Mouse (Mus musculus): ENCODE results near the gene Serac1. TPM values are rescaled to one million over a fixed set of nuclear protein-coding genes. Genes with fewer than 3 reads are reported as not detected.

Gene Serac1
- polyA plus RNA-seq, 1 experiment from 2014 or later: 9.8 TPM

DNA sequence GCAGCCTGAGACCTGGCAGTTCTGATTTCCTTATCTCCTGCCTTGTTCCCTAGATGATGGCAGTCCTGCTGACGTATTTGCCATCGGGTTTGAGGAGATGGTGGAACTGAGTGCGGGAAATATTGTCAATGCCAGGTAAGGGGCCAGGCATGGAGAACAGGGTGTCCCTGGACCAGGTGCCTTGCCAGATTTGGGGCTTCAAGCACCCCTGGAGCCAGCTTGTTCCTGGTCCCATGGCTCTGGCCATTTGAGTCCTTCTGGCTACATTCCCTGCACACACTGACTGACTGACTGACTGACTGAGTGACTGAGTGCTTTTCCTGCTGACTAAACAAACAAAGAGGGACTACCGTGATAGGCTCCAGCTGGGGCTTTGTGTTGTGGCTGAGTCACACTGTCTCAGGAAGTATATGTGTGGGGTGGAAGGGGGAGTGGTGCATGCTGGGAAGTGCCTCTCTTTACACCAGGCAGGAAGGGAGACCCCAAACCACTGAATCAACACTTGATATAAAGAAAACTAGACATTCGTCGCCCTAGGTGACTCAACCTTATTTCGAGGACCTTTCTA lies 63.2 kb downstream of the Serac1 start:
- Histone ChIP-seq H3K36me3 (no peaks in the 10 kb centered on the region), H3K9me3 (no peaks in the 10 kb centered on the region), H3K27ac (replicated peaks) (no peak overlapping the region), H3K4me2 (no peak overlapping the region), H3K9ac (no peak overlapping the region), H3K4me3 (no peak overlapping the region), H3K4me1 (replicated peaks) (no peaks in the 10 kb centered on the region), H3K27me3 (no peaks in the 10 kb centered on the region)
- ATAC-seq (ENCODE audit: low read depth): no peak
- 72% methylated on average over 7 of the region's 7 CpGs for WGBS

DNA sequence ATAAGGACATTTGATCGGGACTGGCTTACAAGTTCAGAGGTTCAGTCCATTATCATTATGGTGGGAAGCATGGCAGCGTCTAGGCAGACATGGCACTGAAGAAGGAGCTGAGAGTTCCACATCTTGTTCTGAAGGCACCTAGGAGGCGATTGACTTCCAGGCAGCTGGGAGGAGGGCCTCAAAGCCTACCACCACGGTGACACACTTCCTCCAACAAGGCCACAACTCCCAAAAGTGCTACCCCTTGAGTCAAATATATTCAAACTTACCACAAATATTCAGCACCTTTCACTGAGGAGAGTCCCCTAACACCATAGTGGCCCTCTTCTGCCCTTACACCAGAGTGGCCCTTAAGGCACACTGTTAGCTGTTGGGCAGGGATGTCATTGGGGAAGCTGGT lies 64.6 kb downstream of the Serac1 start:
- WGBS: 86% methylated on average over 4 of the region's 4 CpGs
- ATAC-seq (ENCODE audit: low read depth): no peak
- H3K9ac ChIP-seq: no peak overlapping the region
- H3K27me3 ChIP-seq: no peaks in the 10 kb centered on the region
- no peak overlapping the region for H3K4me3 ChIP-seq
- H3K27ac ChIP-seq (replicated peaks): no peak overlapping the region
- H3K9me3 ChIP-seq: no peaks in the 10 kb centered on the region
- H3K4me1 ChIP-seq (replicated peaks): no peaks in the 10 kb centered on the region
- no peaks in the 10 kb centered on the region for H3K36me3 ChIP-seq
- no peak overlapping the region for H3K4me2 ChIP-seq

DNA sequence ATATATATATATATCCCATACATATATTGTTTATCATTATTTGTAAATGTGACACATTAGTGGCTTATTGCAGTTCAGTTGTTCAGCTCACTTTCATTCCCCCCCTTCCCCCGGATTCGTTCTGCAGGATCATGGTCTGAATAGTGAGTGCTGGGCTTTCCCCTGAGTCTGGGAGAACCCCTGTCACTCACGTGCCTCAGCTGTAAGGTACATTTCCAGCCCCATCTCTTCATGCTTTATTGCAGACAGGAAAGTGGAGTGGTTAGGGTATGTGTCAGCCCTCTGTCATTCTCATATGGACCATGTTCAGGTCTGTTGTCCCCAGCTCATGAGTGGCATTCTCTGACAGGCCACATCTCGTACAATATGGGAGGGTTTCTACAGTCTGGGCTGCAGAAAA lies 66.5 kb downstream of the Serac1 start:
- Histone ChIP-seq H3K9me3 (no peaks in the 10 kb centered on the region), H3K9ac (no peak overlapping the region), H3K27ac (replicated peaks) (no peak overlapping the region), H3K4me2 (no peak overlapping the region), H3K36me3 (no peaks in the 10 kb centered on the region), H3K4me1 (replicated peaks) (no peaks in the 10 kb centered on the region), H3K27me3 (no peaks in the 10 kb centered on the region), H3K4me3 (no peak overlapping the region)
- 78% methylated on average over 4 of the region's 4 CpGs for WGBS
- ATAC-seq (ENCODE audit: low read depth): no peak

DNA sequence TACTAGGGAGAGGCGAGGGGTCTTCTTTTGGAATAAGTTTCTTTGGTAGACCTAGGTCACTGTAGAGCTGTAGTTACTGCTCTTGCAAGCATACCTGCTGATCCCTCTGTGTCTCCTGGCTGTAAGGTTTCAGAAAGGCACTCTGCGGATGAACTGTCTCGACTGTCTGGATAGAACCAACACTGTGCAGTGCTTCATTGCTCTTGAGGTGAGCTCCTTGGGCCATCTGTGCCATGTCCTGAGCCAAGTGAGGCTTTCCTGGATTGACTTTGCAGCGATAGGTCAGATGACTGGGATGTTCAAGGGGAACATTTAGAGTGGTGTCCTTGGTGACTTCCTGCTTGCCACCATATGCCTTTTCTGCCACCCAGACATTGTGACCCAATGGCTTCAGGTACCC lies 69.9 kb downstream of the Serac1 start:
- 93% methylated on average over 4 of the region's 4 CpGs for WGBS
- no peak for ATAC-seq (ENCODE audit: low read depth)

DNA sequence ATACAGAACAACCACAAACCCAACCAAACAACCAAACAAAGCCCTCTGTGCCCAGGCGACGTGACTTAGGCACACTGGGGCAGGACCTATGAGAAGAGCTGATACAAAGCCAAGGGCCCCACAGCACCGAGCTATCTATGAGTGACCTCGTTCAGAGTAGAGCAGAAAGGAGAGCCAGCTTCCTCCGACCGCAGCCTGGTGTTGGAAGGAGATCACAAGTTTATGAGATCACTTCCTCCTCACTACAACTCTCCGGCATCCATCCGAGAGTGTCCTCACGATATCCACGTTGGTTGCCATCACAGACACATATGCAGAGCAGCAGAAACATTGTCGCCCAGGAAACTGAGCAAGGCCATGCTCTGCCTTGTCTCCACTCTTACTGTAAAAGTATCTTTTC lies 71.0 kb downstream of the Serac1 start:
- Histone ChIP-seq H3K9ac (no peak overlapping the region), H3K27ac (replicated peaks) (no peak overlapping the region), H3K27me3 (no peaks in the 10 kb centered on the region), H3K9me3 (0 out of 2 replicates have a peak, but pooled peaks cover 2% of the 10 kb centered on the region), H3K4me2 (no peak overlapping the region), H3K36me3 (no peaks in the 10 kb centered on the region), H3K4me3 (no peak overlapping the region), H3K4me1 (replicated peaks) (peaks cover 12% of the 10 kb centered on the region)
- no peak for ATAC-seq (ENCODE audit: low read depth)
- WGBS: 81% methylated on average over 11 of the region's 11 CpGs

More for the DNA sequence above, 69.9 kb downstream of the Serac1 start:
- no peak overlapping the region for H3K4me3 ChIP-seq
- no peaks in the 10 kb centered on the region for H3K9me3 ChIP-seq
- no peaks in the 10 kb centered on the region for H3K36me3 ChIP-seq
- H3K9ac ChIP-seq: no peak overlapping the region
- H3K4me2 ChIP-seq: no peak overlapping the region
- H3K27me3 ChIP-seq: no peaks in the 10 kb centered on the region
- no peak overlapping the region for H3K27ac ChIP-seq (replicated peaks)
- peaks cover 12% of the 10 kb centered on the region for H3K4me1 ChIP-seq (replicated peaks)

DNA sequence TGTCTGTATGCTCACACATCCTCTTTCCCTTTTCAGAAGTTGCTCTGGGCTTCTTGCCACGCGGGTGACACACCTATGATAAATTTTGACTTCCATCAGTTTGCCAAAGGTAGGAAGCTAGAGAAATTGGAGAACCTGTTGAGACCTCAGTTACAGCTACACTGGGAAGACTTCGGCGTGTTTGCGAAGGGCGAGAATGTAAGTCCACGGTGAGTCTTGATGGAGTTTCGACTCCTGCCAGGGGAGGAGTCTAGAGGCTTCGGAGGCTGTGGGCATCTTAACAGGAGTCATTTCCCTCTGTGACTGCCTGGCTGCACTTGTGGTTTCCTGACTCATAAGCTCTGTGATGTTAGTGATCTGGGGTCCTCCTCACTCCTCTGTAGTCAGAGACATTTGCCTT lies 71.6 kb downstream of the Serac1 start:
- 85% methylated on average over 9 of the region's 9 CpGs for WGBS
- H3K4me3 ChIP-seq: no peak overlapping the region
- no peak overlapping the region for H3K9ac ChIP-seq
- no peak for ATAC-seq (ENCODE audit: low read depth)
- H3K4me1 ChIP-seq (replicated peaks): peaks cover 12% of the 10 kb centered on the region
- no peaks in the 10 kb centered on the region for H3K36me3 ChIP-seq
- no peak overlapping the region for H3K4me2 ChIP-seq
- H3K27ac ChIP-seq (replicated peaks): no peak overlapping the region
- 0 out of 2 replicates have a peak, but pooled peaks cover 3% of the 10 kb centered on the region for H3K9me3 ChIP-seq
- no peaks in the 10 kb centered on the region for H3K27me3 ChIP-seq

DNA sequence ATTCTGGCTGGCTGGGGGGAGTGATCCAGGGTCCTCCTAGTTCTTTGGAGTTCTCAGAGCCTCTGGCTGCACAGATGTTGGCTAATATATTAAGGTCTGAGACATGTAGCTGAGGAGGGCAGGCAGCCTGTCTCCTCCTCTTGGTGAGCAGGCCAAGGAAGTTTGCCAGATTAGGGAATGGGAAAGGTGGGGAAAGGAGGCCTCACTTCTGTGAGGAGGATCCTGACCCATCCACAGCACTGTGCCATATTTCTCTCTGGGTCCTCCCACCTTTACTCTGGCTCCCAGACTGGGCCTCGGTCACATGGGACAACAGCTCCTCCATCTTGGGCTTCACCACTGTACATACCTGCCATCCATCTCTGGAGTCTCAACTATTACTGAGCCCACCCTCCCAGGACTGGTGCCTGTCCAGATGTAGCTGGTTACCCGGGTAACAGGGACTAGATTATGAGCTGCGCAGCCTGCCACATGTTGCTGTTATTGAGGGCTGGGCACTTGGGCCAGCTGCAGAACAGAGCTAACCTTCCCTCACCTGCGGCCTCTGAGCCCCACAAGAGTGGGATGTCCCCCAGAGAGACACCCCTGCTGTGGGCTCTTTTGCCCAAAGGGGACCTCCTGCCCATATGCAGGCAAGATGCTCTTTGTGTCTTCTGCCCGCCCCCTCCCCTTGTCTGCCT lies 72.3 kb downstream of the Serac1 start:
- no peak overlapping the region for H3K4me2 ChIP-seq
- no peaks in the 10 kb centered on the region for H3K27me3 ChIP-seq
- H3K27ac ChIP-seq (replicated peaks): no peak overlapping the region
- 75% methylated on average over 5 of the region's 5 CpGs for WGBS
- H3K36me3 ChIP-seq: no peaks in the 10 kb centered on the region
- H3K9ac ChIP-seq: no peak overlapping the region
- peaks cover 12% of the 10 kb centered on the region for H3K4me1 ChIP-seq (replicated peaks)
- no peak for ATAC-seq (ENCODE audit: low read depth)
- no peak overlapping the region for H3K4me3 ChIP-seq
- H3K9me3 ChIP-seq: 0 out of 2 replicates have a peak, but pooled peaks cover 3% of the 10 kb centered on the region

DNA sequence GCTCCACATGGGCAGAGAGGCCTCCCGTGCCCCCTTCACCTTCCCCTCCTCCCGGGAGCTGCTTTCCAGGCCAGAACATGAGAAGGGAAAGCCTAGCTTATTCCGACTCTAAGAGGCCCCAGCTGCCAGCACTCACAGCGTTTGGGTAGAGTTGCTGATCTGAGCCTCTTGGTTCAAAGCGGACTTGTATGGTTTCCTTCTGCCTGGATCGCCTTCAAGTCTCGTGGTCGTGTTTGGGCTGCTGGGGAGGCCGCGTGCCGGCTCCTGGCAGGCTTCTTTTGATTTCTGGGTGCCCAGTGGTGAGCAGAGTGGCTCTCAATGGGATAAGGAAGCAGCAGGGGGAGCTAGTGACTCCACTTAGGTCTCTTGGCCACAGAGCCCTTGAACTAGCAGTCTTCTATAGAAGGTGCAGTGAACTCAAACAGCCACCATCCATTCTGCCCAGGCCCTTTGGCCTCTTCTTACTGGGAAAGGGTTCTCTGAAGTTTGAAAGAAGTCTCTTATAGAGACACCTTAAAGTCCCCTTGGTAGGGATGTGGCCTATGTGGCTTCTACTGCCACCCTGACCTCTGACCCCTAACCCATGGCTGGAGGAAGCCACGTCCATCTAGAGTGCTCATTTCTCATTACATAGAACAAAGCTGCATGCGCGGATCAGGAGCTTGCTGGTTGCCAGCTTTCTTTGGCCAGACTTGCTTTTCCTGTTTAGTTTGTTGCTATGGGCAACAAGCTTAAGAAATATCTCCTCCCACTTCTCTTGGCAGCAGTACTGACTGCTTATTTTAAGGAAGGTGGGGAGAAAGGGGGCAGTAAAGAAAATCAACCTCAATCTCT lies 73.7 kb downstream of the Serac1 start:
- no peaks in the 10 kb centered on the region for H3K36me3 ChIP-seq
- H3K9ac ChIP-seq: no peak overlapping the region
- no peaks in the 10 kb centered on the region for H3K27me3 ChIP-seq
- 0 out of 2 replicates have a peak, but pooled peaks cover 3% of the 10 kb centered on the region for H3K9me3 ChIP-seq
- no peak overlapping the region for H3K4me2 ChIP-seq
- H3K27ac ChIP-seq (replicated peaks): peak overlapping the region; percentile 38; the same call in 1 of the 2 replicates
- 33% methylated on average over 14 of the region's 14 CpGs for WGBS
- 0 out of 2 replicates have a peak, but pooled peaks have one; percentile 27 for ATAC-seq (ENCODE audit: low read depth)
- no peak overlapping the region for H3K4me3 ChIP-seq
- peaks cover 12% of the 10 kb centered on the region for H3K4me1 ChIP-seq (replicated peaks)

DNA sequence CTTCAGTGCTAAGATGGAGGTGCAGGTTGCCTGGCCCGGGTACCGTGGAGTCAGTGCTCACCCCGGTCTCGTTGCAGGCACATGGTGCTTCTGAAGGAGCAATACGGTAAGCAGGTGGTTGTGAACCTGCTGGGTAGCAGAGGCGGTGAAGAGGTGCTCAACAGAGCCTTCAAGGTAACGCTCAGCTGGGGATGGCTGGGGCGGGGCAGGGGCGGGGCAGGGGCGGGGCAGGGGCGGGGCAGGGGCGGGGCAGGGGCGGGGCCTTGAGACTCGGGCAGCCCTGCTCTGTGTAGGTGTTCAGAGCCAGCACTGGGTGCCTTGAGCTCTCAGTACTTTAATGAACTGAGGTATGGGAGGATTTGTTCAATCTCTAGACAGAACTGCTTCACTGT lies 74.3 kb downstream of the Serac1 start:
- Histone ChIP-seq H3K27me3 (no peaks in the 10 kb centered on the region), H3K4me2 (no peak overlapping the region), H3K27ac (replicated peaks) (no peak overlapping the region), H3K9ac (no peak overlapping the region), H3K9me3 (0 out of 2 replicates have a peak, but pooled peaks cover 3% of the 10 kb centered on the region), H3K4me1 (replicated peaks) (peaks cover 12% of the 10 kb centered on the region), H3K36me3 (no peaks in the 10 kb centered on the region), H3K4me3 (no peak overlapping the region)
- WGBS: 16% methylated on average over 10 of the region's 14 CpGs
- ATAC-seq (ENCODE audit: low read depth): 0 out of 2 replicates have a peak, but pooled peaks have one; percentile 32

DNA sequence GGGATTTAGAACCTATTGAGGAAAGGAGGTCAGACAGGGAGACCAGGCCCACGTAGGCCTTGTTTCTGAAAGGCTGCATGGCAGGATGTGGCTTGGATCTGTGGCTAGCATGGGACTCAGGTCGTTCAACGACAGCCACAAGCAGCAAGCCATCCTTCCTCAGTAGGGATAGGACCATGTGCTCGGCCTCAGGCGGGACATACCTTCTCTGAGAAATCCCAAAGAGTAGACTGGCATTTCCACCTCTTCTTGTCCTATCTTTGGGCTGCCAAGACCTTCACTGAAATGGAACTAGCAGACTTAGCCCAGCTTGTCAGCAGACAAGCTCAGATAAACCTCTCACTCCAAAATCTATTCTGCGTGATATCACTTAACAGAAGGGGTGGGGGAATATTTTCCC lies 75.9 kb downstream of the Serac1 start:
- Histone ChIP-seq H3K9me3 (0 out of 2 replicates have a peak, but pooled peaks cover 3% of the 10 kb centered on the region), H3K4me2 (no peak overlapping the region), H3K27ac (replicated peaks) (no peak overlapping the region), H3K27me3 (no peaks in the 10 kb centered on the region), H3K9ac (no peak overlapping the region), H3K4me3 (no peak overlapping the region), H3K4me1 (replicated peaks) (peaks cover 12% of the 10 kb centered on the region), H3K36me3 (no peaks in the 10 kb centered on the region)
- no peak for ATAC-seq (ENCODE audit: low read depth)
- WGBS: 92% methylated on average over 6 of the region's 6 CpGs

DNA sequence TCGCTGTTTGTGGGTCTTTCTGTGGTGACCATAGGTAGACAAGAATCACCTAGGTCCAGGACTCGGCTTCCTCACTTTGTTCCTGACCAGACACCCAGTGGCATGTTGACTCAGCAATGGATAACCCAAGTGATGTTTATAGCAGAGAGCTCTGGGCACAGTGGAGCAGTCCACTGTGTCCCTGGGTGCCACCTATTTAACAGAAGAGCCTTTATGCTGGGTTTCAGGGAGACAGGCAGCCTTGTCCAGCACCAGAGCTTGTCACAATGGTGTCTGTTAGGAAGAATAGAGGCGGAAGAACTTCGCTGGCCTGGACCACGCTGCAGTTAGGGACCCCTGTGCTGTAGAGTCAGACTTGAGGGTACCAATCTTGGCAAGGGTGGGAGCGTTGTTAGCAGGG lies 77.0 kb downstream of the Serac1 start:
- H3K36me3 ChIP-seq: no peaks in the 10 kb centered on the region
- H3K27me3 ChIP-seq: no peaks in the 10 kb centered on the region
- 0 out of 2 replicates have a peak, but pooled peaks cover 3% of the 10 kb centered on the region for H3K9me3 ChIP-seq
- H3K4me1 ChIP-seq (replicated peaks): peaks cover 12% of the 10 kb centered on the region
- H3K9ac ChIP-seq: no peak overlapping the region
- no peak overlapping the region for H3K4me3 ChIP-seq
- WGBS: 86% methylated on average over 6 of the region's 6 CpGs
- H3K4me2 ChIP-seq: no peak overlapping the region
- H3K27ac ChIP-seq (replicated peaks): no peak overlapping the region
- ATAC-seq (ENCODE audit: low read depth): no peak

DNA sequence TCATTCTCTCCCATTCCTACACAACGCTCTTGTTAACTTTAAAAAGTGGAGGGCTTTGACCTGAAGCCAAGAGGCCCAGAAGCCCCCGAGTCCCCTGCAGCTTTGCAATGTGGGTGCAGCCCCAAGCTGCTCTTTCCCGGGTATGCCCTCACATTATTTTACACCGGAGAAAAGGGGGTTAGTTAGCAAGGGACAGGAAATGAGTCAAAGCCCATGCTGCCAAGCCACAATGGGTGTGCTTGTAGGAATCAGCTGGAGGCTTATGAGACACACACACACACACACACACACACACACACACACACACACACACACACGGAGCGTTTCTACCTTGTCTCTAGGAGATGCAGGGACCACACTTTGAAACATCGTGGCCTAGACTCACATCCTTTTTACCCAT lies 77.7 kb downstream of the Serac1 start:
- Histone ChIP-seq H3K4me2 (no peak overlapping the region), H3K9me3 (0 out of 2 replicates have a peak, but pooled peaks cover 3% of the 10 kb centered on the region), H3K36me3 (no peaks in the 10 kb centered on the region), H3K27me3 (no peaks in the 10 kb centered on the region), H3K4me3 (no peak overlapping the region), H3K9ac (no peak overlapping the region), H3K27ac (replicated peaks) (no peak overlapping the region), H3K4me1 (replicated peaks) (peaks cover 12% of the 10 kb centered on the region)
- 77% methylated on average over 7 of the region's 7 CpGs for WGBS
- ATAC-seq (ENCODE audit: low read depth): no peak
